8 mouse cellular contexts compared by ENCODE assay signal in genomic region chr1:171101733-171102546, GRCm38 (mm10). TPM values are rescaled to one million over a fixed set of nuclear protein-coding genes. Genes with fewer than 3 reads are reported as not detected.
DNase-seq lines count a peak whose midpoint lies in the region; ATAC-seq and TF ChIP-seq lines count a peak whose summit lies in the region.

No protein-coding gene starts in this region.

- H3K9me3 ChIP-seq in ES-E14 (ENCODE audit: control insufficient read depth, insufficient read depth, low read depth, low read length): no peaks in the 10 kb centered on the region
- no peaks in the 10 kb centered on the region for H3K9me3 ChIP-seq in forebrain, embryonic 16.5 days (ENCODE audit: control insufficient read depth, low read length)
- no peaks in the 10 kb centered on the region for H3K9me3 ChIP-seq in lung, embryonic 14.5 days (ENCODE audit: low read depth, low read length)

- WGBS in forebrain, embryonic 16.5 days: under 1% methylated on average over 40 of the region's 40 CpGs
- WGBS in lung, embryonic 14.5 days: under 1% methylated on average over 40 of the region's 40 CpGs

- H3K9ac ChIP-seq in ES-E14 (ENCODE audit: insufficient read depth, low read depth, low read length, poor library complexity, severe bottlenecking): peak overlapping the region; percentile 72
- peak overlapping the region; percentile 73 for H3K9ac ChIP-seq in forebrain, embryonic 16.5 days (replicated peaks; ENCODE audit: low read depth, low read length)
- H3K9ac ChIP-seq in lung, embryonic 14.5 days: peak overlapping the region; percentile 64

- intact Hi-C loops in heart, postnatal 36 days (cut with DNase I): no loop called here

- no peaks in the 10 kb centered on the region for H3K36me3 ChIP-seq in ES-E14 (ENCODE audit: control insufficient read depth, insufficient read depth, low read length, poor library complexity, severe bottlenecking)
- no peaks in the 10 kb centered on the region for H3K36me3 ChIP-seq in forebrain, embryonic 16.5 days (ENCODE audit: control insufficient read depth, insufficient read depth)
- no peaks in the 10 kb centered on the region for H3K36me3 ChIP-seq in lung, embryonic 14.5 days (ENCODE audit: insufficient read depth)

- in situ Hi-C loops in ES-E14 (cut with MboI; ENCODE audit: low sequenced_read_pairs in 2 of 2, unreplicated experiment in 2 of 2): no loop called here

- peak; percentile 73 for DNase-seq in ES-E14 (ENCODE audit: low read depth, low spot score)
- DNase-seq in cerebellum, adult 18-20 months: peak; percentile 81 to 89
- peak; percentile 90 to 91 for DNase-seq in heart, postnatal 36 days
- peak; percentile 87 to 89 for DNase-seq in layer of hippocampus, adult 2 months (ENCODE audit: low spot score in 2 of 2)
- DNase-seq in lung, embryonic 14.5 days: peak; percentile 92
- peak; percentile 81 for DNase-seq in testis, postnatal 14 days (ENCODE audit: low spot score)

- H3K4me3 ChIP-seq in ES-E14 (ENCODE audit: insufficient read depth in 1 of 2, low read depth in 1 of 2, low read length in 2 of 2, poor library complexity in 1 of 2, severe bottlenecking in 1 of 2): peak overlapping the region; percentile 72 to 74
- H3K4me3 ChIP-seq in forebrain, embryonic 16.5 days (replicated peaks; ENCODE audit: low read length): peak overlapping the region; percentile 75
- peak overlapping the region; percentile 95 for H3K4me3 ChIP-seq in layer of hippocampus, adult 2 months
- H3K4me3 ChIP-seq in lung, embryonic 14.5 days (ENCODE audit: low read depth, low read length): peak overlapping the region; percentile 61

- ATAC-seq in forebrain, embryonic 16.5 days: peak; percentile 84
- ATAC-seq in lung, embryonic 14.5 days (ENCODE audit: insufficient read depth): peak; percentile 81
- ATAC-seq in neutrophil, adult 5-6 weeks (ENCODE audit: extremely low read depth, insufficient number of reproducible peaks, low FRiP score, poor library complexity, severe bottlenecking): peak; percentile 49

- H3K4me2 ChIP-seq in forebrain, embryonic 16.5 days (ENCODE audit: low read length): peak overlapping the region; percentile 52
- peak overlapping the region; percentile 72 for H3K4me2 ChIP-seq in lung, embryonic 14.5 days

- no peaks in the 10 kb centered on the region for H3K27me3 ChIP-seq in forebrain, embryonic 16.5 days (replicated peaks; ENCODE audit: control insufficient read depth, insufficient read depth, low read length)
- H3K27me3 ChIP-seq in lung, embryonic 14.5 days (ENCODE audit: insufficient read depth, low read length): no peaks in the 10 kb centered on the region

- H3K4me1 ChIP-seq in ES-E14 (ENCODE audit: control insufficient read depth in 2 of 2, insufficient read depth in 2 of 2, low read length in 2 of 2, poor library complexity in 1 of 2): no peaks in the 10 kb centered on the region
- no peaks in the 10 kb centered on the region for H3K4me1 ChIP-seq in forebrain, embryonic 16.5 days (replicated peaks; ENCODE audit: control insufficient read depth, insufficient read depth, low read length)
- no peaks in the 10 kb centered on the region for H3K4me1 ChIP-seq in lung, embryonic 14.5 days (ENCODE audit: insufficient read depth)

- H3K27ac ChIP-seq in ES-E14 (ENCODE audit: insufficient read depth, low read depth, low read length, poor library complexity, severe bottlenecking): no peak overlapping the region; the same call in 1 of the 2 replicates
- peak overlapping the region; percentile 62 for H3K27ac ChIP-seq in forebrain, embryonic 16.5 days (ENCODE audit: low read length)
- H3K27ac ChIP-seq in layer of hippocampus, adult 2 months: peak overlapping the region; percentile 93
- 0 out of 2 replicates have a peak overlapping the region, but pooled peaks have one; percentile 30 for H3K27ac ChIP-seq in lung, embryonic 14.5 days (ENCODE audit: low read depth)

- TF ChIP-seq CTCF in layer of hippocampus, adult 2 months (conservative IDR thresholded peaks at IDR 0.05): peak; percentile 60
- TF ChIP-seq CTCF in lung, embryonic 14.5 days (IDR thresholded peaks at IDR 0.05; ENCODE audit: low read depth): peak; percentile 35; the same call in 1 of the 2 replicates

TF ChIP-seq in ES-E14, 5 proteins besides CTCF, POLR2A, EP300 and RAD21:
- TF ChIP-seq ZC3H11A (IDR thresholded peaks at IDR 0.05; ENCODE audit: borderline replicate concordance, low read depth, low read length) (no peak), ZNF384 (IDR thresholded peaks at IDR 0.05; ENCODE audit: low read depth, low read length) (peak; percentile 61; the same call in 1 of the 2 replicates), MAFK (IDR thresholded peaks at IDR 0.05; ENCODE audit: insufficient read depth, low read depth, low read length) (peak; percentile 90)
TF ChIP-seq in ES-E14: peak in this region for 2.

RNA-seq across cellular contexts. Expression of gene Cfap126, which starts 11.8 kb away (rescaled TPM):
- not detected in 2 replicates for total RNA-seq in ES-E14 (2012; rRNA removed)
- polyA plus RNA-seq in forebrain, embryonic 16.5 days (2015; fragmentation: Nextera tagmentation; extraction: Ambion mirVana): 5.3 and 6.4 TPM in 2 replicates
- 1 to 10 TPM in 1 of 2 experiments, under 1 TPM in 1; 0.69 to 1.2 TPM for total RNA-seq in heart, postnatal 36 days (2021)
- 1 to 10 TPM in 1 of 2 experiments, under 1 TPM in 1; 0.76 to 2.4 TPM for total RNA-seq in layer of hippocampus, adult 2 months (2021)
- 2.0 and 2.2 TPM in 2 replicates for polyA plus RNA-seq in lung, embryonic 14.5 days (2014; fragmentation: Nextera tagmentation; extraction: Ambion mirVana)
- total RNA-seq in neutrophil, adult 5-6 weeks (2017): not detected in 2 replicates

RNA-seq across cellular contexts. Expression of gene Fcgr3, which starts 37.2 kb away (rescaled TPM):
- 0.32 and 0.40 TPM in 2 replicates for total RNA-seq in ES-E14 (2012; rRNA removed)
- 6.7 and 7.6 TPM in 2 replicates for polyA plus RNA-seq in forebrain, embryonic 16.5 days (2015; fragmentation: Nextera tagmentation; extraction: Ambion mirVana)
- 10 to 100 TPM; 13.7 to 18.6 TPM for total RNA-seq in heart, postnatal 36 days (2021)
- 10 to 100 TPM; 12.0 to 12.3 TPM for total RNA-seq in layer of hippocampus, adult 2 months (2021)
- polyA plus RNA-seq in lung, embryonic 14.5 days (2014; fragmentation: Nextera tagmentation; extraction: Ambion mirVana): 10.8 and 14.3 TPM in 2 replicates
- 682 and 697 TPM in 2 replicates for total RNA-seq in neutrophil, adult 5-6 weeks (2017)

RNA-seq across cellular contexts. Expression of gene Sdhc, which starts 48.5 kb away (rescaled TPM):
- total RNA-seq in ES-E14 (2012; rRNA removed): 55.0 and 57.9 TPM in 2 replicates
- 206 and 226 TPM in 2 replicates for polyA plus RNA-seq in forebrain, embryonic 16.5 days (2015; fragmentation: Nextera tagmentation; extraction: Ambion mirVana)
- total RNA-seq in heart, postnatal 36 days (2021): 1,000 to 10,000 TPM; 1,165 to 1,188 TPM
- 100 to 1,000 TPM; 185 to 201 TPM for total RNA-seq in layer of hippocampus, adult 2 months (2021)
- polyA plus RNA-seq in lung, embryonic 14.5 days (2014; fragmentation: Nextera tagmentation; extraction: Ambion mirVana): 281 and 304 TPM in 2 replicates
- total RNA-seq in neutrophil, adult 5-6 weeks (2017): 16.3 and 16.9 TPM in 2 replicates

RNA-seq across cellular contexts. Expression of gene Mpz, which starts 48.6 kb away (rescaled TPM):
- 0.36 TPM in 1 of 2 replicates, not detected in the other for total RNA-seq in ES-E14 (2012; rRNA removed)
- polyA plus RNA-seq in forebrain, embryonic 16.5 days (2015; fragmentation: Nextera tagmentation; extraction: Ambion mirVana): not detected in 2 replicates
- under 1 TPM in 1 of 2 experiments, not detected in 1; 0.44 TPM for total RNA-seq in heart, postnatal 36 days (2021)
- total RNA-seq in layer of hippocampus, adult 2 months (2021): not detected
- 0.24 and 0.49 TPM in 2 replicates for polyA plus RNA-seq in lung, embryonic 14.5 days (2014; fragmentation: Nextera tagmentation; extraction: Ambion mirVana)
- not detected in 2 replicates for total RNA-seq in neutrophil, adult 5-6 weeks (2017)

Comparison
In these comparisons a context has a peak if more than half of its experiments do, and no peak if none do; other contexts are left out.
1. RNA of gene Fcgr3, which starts 37.2 kb away (total RNA-seq): 682 to 697 TPM in neutrophil, adult 5-6 weeks; 13.7 to 18.6 TPM in heart, postnatal 36 days, 12.0 to 12.3 TPM in layer of hippocampus, adult 2 months and 0.32 to 0.40 TPM in ES-E14; every median in the first group is over 10 times any median in the second.
2. RNA of gene Sdhc, which starts 48.5 kb away (total RNA-seq): 1,165 to 1,188 TPM in heart, postnatal 36 days; 185 to 201 TPM in layer of hippocampus, adult 2 months, 55.0 to 57.9 TPM in ES-E14 and 16.3 to 16.9 TPM in neutrophil, adult 5-6 weeks; every median in the first group is over 4 times any median in the second.
3. Peak in every context shown above with its lines, with median percentiles within 50 percentile points of each other: DNase-seq, H3K4me3 ChIP-seq, H3K9ac ChIP-seq and ATAC-seq.